8 mouse cellular contexts compared by ENCODE assay signal in the genomic region with DNA sequence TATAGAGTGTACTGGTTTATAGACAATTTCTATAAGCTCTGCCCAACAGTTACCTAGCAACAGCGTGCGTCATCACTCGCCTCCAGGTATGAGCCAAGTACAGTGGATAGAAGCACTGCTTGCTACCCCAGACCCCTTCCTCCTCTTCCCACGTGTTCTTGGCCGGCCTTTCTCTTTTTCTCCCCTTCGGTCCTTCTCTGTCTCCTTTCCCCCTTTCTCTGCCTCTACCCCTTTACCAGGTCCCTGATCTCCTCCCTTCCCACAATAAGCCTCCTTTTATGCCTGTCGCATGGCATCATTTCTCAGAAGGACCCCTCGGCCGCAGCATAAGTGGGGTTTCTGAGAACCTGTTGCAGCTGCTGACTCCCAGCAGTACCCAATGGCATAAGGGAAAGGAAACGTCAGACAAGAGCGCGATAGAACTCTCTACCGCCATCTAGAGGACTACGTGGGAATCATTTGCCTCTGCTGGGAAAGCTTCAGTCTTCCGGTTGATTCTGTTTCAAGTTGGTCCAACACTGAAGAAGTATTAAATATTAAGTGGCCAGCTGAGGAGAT. TPM values are rescaled to one million over a fixed set of nuclear protein-coding genes. Genes with fewer than 3 reads are reported as not detected.
DNase-seq lines count a peak whose midpoint lies in the region; ATAC-seq and TF ChIP-seq lines count a peak whose summit lies in the region.

No protein-coding gene starts in this region.

- peak; percentile 95 for DNase-seq in R1 (ENCODE audit: low read depth, low spot score)
- DNase-seq in cerebellum, adult 8-10 months = peak; percentile 68
- peak; percentile 94 for DNase-seq in forelimb bud, embryonic 11.5 days (ENCODE audit: low read depth, low spot score)
- DNase-seq in layer of hippocampus, postnatal 14 days (ENCODE audit: low spot score in 2 of 2) = peak; percentile 65 to 88
- DNase-seq in lung, postnatal 0 days (ENCODE audit: low spot score) = peak; percentile 93
- peak; percentile 62 for DNase-seq in retina, adult 2 months (ENCODE audit: low read depth, low spot score)
- peak; percentile 54 for DNase-seq in yolk sac, embryonic 10.5 days (ENCODE audit: low spot score)

- TF ChIP-seq CTCF in lung, postnatal 0 days (IDR thresholded peaks at IDR 0.05) = peak; percentile 96

- no peak overlapping the region for H3K4me3 ChIP-seq in hindbrain, embryonic 12.5 days
- H3K4me3 ChIP-seq in lung, postnatal 0 days (ENCODE audit: low read depth, low read length) = no peak overlapping the region

- H3K9ac ChIP-seq in hindbrain, embryonic 12.5 days = no peak overlapping the region
- H3K9ac ChIP-seq in lung, postnatal 0 days (replicated peaks; ENCODE audit: low read depth) = no peak overlapping the region

- no peaks in the 10 kb centered on the region for H3K27me3 ChIP-seq in hindbrain, embryonic 12.5 days
- H3K27me3 ChIP-seq in lung, postnatal 0 days (replicated peaks; ENCODE audit: insufficient read depth, low read length) = no peaks in the 10 kb centered on the region

- H3K4me1 ChIP-seq in hindbrain, embryonic 12.5 days = peaks cover 13% of the 10 kb centered on the region
- no peaks in the 10 kb centered on the region; the same call in 1 of the 2 replicates for H3K4me1 ChIP-seq in lung, postnatal 0 days (ENCODE audit: insufficient read depth, low read depth, low read length)

- no peaks in the 10 kb centered on the region for H3K9me3 ChIP-seq in hindbrain, embryonic 12.5 days (replicated peaks)
- no peaks in the 10 kb centered on the region for H3K9me3 ChIP-seq in lung, postnatal 0 days (ENCODE audit: low read length)

- WGBS in hindbrain, embryonic 12.5 days = 26% methylated on average over 15 of the region's 15 CpGs
- WGBS in lung, postnatal 0 days = 25% methylated on average over 15 of the region's 15 CpGs

- no peaks in the 10 kb centered on the region for H3K36me3 ChIP-seq in hindbrain, embryonic 12.5 days
- no peaks in the 10 kb centered on the region for H3K36me3 ChIP-seq in lung, postnatal 0 days (ENCODE audit: insufficient read depth, low read length)

- H3K4me2 ChIP-seq in hindbrain, embryonic 12.5 days (replicated peaks) = peak overlapping the region; percentile 30
- H3K4me2 ChIP-seq in lung, postnatal 0 days (replicated peaks; ENCODE audit: low read depth, low read length) = peak overlapping the region; percentile 25; the same call in 1 of the 2 replicates

- ATAC-seq in hindbrain, embryonic 12.5 days (ENCODE audit: low FRiP score) = no peak
- ATAC-seq in lung, postnatal 0 days = peak; percentile 39

- no peak for TF ChIP-seq EP300 in lung, postnatal 0 days (IDR thresholded peaks at IDR 0.05)

- H3K27ac ChIP-seq in hindbrain, embryonic 12.5 days = no peak overlapping the region
- H3K27ac ChIP-seq in lung, postnatal 0 days (ENCODE audit: low read length) = no peak overlapping the region

RNA-seq across cellular contexts. Expression of a gene that starts 24.8 kb away (rescaled TPM):
- 1.6 and 5.0 TPM in 2 replicates for polyA plus RNA-seq in hindbrain, embryonic 12.5 days (2016; fragmentation: Nextera tagmentation; extraction: Ambion mirVana)
- not detected for total RNA-seq in layer of hippocampus, postnatal 14 days (2021)
- not detected in 2 replicates for polyA plus RNA-seq in lung, postnatal 0 days (2015; fragmentation: Nextera tagmentation; extraction: Ambion mirVana)

RNA-seq across cellular contexts. Expression of a gene that starts 27.2 kb away (rescaled TPM):
- polyA plus RNA-seq in hindbrain, embryonic 12.5 days (2016; fragmentation: Nextera tagmentation; extraction: Ambion mirVana) = 44.4 and 47.2 TPM in 2 replicates
- total RNA-seq in layer of hippocampus, postnatal 14 days (2021) = 10 to 100 TPM; 17.5 to 22.9 TPM
- polyA plus RNA-seq in lung, postnatal 0 days (2015; fragmentation: Nextera tagmentation; extraction: Ambion mirVana) = 99.8 and 120 TPM in 2 replicates

RNA-seq across cellular contexts. Expression of a gene that starts 32.5 kb away (rescaled TPM):
- polyA plus RNA-seq in hindbrain, embryonic 12.5 days (2016; fragmentation: Nextera tagmentation; extraction: Ambion mirVana) = 1.4 and 2.4 TPM in 2 replicates
- under 1 TPM; 0.14 to 0.25 TPM for total RNA-seq in layer of hippocampus, postnatal 14 days (2021)
- 0.08 TPM in 1 of 2 replicates, not detected in the other for polyA plus RNA-seq in lung, postnatal 0 days (2015; fragmentation: Nextera tagmentation; extraction: Ambion mirVana)

RNA-seq across cellular contexts. Expression of a gene that starts 53.6 kb away (rescaled TPM):
- polyA plus RNA-seq in hindbrain, embryonic 12.5 days (2016; fragmentation: Nextera tagmentation; extraction: Ambion mirVana) = 1,350 and 1,487 TPM in 2 replicates
- total RNA-seq in layer of hippocampus, postnatal 14 days (2021) = 1,000 to 10,000 TPM; 1,658 to 1,733 TPM
- polyA plus RNA-seq in lung, postnatal 0 days (2015; fragmentation: Nextera tagmentation; extraction: Ambion mirVana) = 607 and 696 TPM in 2 replicates

RNA-seq across cellular contexts. Expression of a gene that starts 59.5 kb away (rescaled TPM):
- 98.1 and 110 TPM in 2 replicates for polyA plus RNA-seq in hindbrain, embryonic 12.5 days (2016; fragmentation: Nextera tagmentation; extraction: Ambion mirVana)
- total RNA-seq in layer of hippocampus, postnatal 14 days (2021) = 10 to 100 TPM; 36.4 to 43.5 TPM
- 224 and 234 TPM in 2 replicates for polyA plus RNA-seq in lung, postnatal 0 days (2015; fragmentation: Nextera tagmentation; extraction: Ambion mirVana)
